Mouse (Mus musculus) myocyte (in vitro differentiated cells): Measurements from ENCODE around the gene Ndufa11.

Experiments
- CEBPB ChIP-seq: IDR thresholded peaks from 2 replicates; pipeline ENCODE4 v1.6.1; 2011; ENCODE audit warnings: mild to moderate bottlenecking, moderate library complexity; ENCODE audit not compliant: poor library complexity, insufficient read depth, severe bottlenecking
- MAX ChIP-seq: IDR thresholded peaks from one replicate; pipeline ENCODE4 v1.6.1; 2011; ENCODE audit warnings: low read depth, mild to moderate bottlenecking, control low read depth
- MYOD1 ChIP-seq, 3 experiments: IDR thresholded peaks; one replicate each; pipeline ENCODE4 v1.6.1; 2011; ENCODE audit warnings: control low read depth in 2 of 3, low read depth in 2 of 3, mild to moderate bottlenecking in 2 of 3, moderate library complexity in 1 of 3; ENCODE audit not compliant: insufficient read length in 2 of 3, control insufficient read depth in 1 of 3
- MYOG ChIP-seq, 3 experiments: IDR thresholded peaks; one replicate each; pipeline ENCODE4 v1.6.1; 2011; ENCODE audit warnings: control low read depth in 2 of 3, low read depth in 2 of 3, mild to moderate bottlenecking in 2 of 3; ENCODE audit not compliant: insufficient read length in 2 of 3, control insufficient read depth in 1 of 3, insufficient read depth in 1 of 3
- POLR2A ChIP-seq: IDR thresholded peaks from one replicate; pipeline ENCODE4 v1.6.1; 2011; ENCODE audit warnings: low read depth, mild to moderate bottlenecking, control low read depth, moderate library complexity; ENCODE audit not compliant: insufficient read length
- POLR2AphosphoS2 ChIP-seq: IDR thresholded peaks from one replicate; pipeline ENCODE4 v1.6.1; 2011; ENCODE audit warnings: low read depth, control low read depth; ENCODE audit not compliant: insufficient read length
- TCF12 ChIP-seq: IDR thresholded peaks from one replicate; pipeline ENCODE4 v1.6.1; 2011; ENCODE audit warnings: mild to moderate bottlenecking, control low read depth; ENCODE audit not compliant: poor library complexity, insufficient read depth, severe bottlenecking

DNA sequence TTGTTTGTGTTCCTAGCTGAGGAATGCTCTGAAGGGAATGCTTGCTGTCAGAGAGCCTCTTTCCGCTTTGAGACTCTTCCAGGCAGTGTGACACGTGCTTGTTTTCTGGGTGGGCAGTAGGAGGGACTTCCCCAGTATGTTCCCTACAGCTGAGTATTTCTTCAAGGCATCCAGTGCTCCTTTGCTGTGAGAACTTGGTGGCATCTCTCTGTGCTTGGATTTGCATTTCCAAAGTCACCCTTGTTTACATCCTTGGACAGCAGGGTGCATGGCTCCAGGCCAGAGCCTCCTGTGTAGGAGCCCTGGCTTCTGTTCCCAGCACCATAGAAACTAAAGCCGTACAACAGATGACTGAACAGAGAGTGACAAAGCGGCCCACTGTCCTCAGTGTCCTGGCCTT, 8.9 kb upstream of the Ndufa11 start:
- TF ChIP-seq POLR2A, result no peak
- no peak for TF ChIP-seq TCF12
- TF ChIP-seq MYOD1 (IDR thresholded peaks at IDR 0.05; ENCODE audit: control insufficient read depth in 1 of 3, insufficient read length in 2 of 3, low read depth in 2 of 3), result no peak
- no peak for TF ChIP-seq MYOG (IDR thresholded peaks at IDR 0.05; ENCODE audit: control insufficient read depth in 1 of 3, insufficient read depth in 1 of 3, insufficient read length in 2 of 3, low read depth in 2 of 3)
- TF ChIP-seq POLR2AphosphoS2, result no peak
- TF ChIP-seq MAX, result no peak
- TF ChIP-seq CEBPB, result no peak
